Mouse (Mus musculus) effector memory CD4-positive, alpha-beta T cell, adult 5 months (primary cell): ENCODE results near the gene Tmem19. TPM values are rescaled to one million over a fixed set of nuclear protein-coding genes. Genes with fewer than 3 reads are reported as not detected.

Experiments
- polyA plus RNA-seq: library from polyadenylated mRNA; unstranded; fragments of 100-300 nt; shearing (Covaris generic); gene quantifications from one replicate; pipeline ENCODE4 v1.2.1, GENCODE M21; 2017

Tmem19 gene
- polyA plus RNA-seq: 16.5 TPM

DNA sequence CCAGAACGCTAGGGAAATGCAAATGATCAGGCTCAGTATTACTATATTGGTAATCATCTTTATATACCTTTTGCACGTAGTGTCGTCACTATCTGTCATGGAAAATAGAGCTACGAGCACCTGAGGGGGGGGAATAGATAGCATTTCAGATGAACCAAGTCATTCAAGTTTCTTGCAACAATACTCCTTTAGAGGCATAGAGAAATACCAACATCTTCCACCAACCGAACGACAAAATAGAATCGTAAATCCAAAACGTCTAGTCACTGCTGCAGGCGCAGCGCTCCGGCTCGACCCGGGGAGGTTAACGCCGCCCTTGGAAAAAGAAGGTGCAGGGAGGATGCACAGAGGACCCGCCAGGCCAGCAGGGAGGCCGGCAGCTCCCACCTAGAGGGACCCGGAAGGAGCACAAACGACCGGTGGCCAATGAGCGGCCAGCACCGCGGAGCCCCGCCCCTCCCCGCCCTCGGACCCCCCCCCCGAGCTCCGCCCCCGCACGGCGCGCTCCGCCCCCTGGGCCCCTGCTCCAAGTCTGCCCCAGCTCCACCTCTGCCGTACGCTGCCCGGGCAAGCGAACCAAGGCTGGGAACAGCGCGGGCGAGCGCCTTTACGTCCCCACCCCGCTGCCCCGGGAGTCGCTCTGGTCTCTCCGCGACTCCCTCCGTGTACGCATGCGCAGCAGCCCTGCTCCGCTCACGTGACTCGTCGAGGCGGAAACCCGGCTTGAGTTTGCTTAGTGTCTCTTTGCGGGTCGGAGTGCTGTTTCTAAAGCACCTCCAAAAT is at the start of gene Tmem19:
TSS of gene Tmem19 (minus strand) at position 662 of the 783 bp plus-strand sequence.

DNA sequence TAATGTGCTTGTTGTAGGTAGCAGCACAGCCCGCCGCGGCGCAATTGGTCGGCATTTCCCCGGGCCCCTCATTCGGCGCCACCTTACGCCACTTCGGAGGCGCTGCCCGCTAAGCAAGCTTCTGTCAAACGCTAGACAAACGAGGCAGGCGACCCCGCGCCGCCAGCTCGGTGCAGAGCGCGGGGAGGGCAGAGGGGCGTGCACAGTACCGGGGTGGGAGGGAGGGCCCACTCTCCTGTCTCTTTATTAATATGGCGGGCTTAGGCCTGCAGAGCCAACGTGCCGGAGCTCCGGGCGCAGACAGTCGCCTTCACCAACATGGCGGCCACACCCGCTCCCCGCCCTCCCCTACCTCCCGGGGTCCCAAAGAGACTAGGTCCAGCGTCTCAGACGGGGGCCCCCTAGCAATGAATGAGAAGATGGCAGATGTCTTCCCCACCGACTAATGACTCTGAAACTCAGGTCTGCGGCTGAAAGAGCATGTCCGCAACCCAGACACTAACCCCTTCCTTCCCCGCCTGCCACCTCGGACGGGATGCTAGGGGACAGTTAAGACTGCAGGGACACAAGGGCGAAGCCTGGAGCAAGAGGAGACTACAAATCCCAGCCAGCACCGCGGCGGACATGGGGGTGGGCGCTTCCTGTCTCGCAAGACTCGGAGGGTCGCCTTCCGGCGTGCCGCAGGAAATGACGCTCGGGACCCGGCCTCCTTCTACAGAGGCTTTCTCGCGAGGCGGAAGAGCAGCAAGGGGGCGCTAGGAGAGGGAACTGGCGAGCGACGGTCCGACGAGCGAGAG is 22.1 kb upstream of the Tmem19 start, which contains the start of the genes Thap2 and Zfc3h1:
TSS of gene Thap2 (minus strand) at position 223 of the 797 bp plus-strand sequence.
TSS of gene Zfc3h1 (plus strand) at position 739 of the 797 bp plus-strand sequence.

DNA sequence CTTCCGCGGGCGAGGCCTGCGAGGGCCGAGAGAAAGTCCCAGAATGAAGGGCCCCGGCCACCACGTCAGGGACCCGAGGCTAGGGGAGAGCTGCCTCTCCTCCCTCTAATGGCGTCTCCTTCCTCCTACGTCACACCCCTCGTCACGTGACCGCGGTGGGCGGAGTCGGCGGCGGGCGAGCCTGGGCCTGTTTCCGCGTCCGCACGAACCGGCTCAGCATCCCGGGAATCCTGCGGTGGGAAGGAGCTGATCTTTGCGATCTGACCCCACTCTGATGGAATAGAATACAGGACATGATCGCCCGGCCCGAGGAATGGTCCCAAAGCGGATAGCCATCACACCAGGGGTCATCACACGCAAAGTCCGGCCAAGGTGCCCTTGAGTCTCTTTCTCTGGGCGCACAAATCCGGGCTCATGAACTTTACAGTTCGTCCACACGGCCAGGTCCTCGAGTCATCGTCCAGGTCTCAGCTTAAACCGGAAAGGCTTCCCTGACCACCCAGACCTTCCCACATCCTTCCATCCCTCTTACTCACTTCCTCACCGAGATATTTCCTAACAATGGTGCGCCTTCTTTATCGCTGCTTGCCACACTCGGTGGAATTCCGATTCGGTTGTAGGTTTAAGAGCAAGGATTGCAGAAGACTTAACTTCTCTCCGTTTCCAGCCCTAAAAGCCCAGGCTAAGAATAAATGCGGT is 46.7 kb downstream of the Tmem19 start, which contains the start of gene Rab21:
TSS of gene Rab21 (minus strand) at position 122 of the 699 bp plus-strand sequence.

Other genes with a start within 250 kb of the Tmem19 start
- gene Tph2, start 177.5 kb downstream of the Tmem19 start, polyA plus RNA-seq: not detected
- gene Tbc1d15, start 111.0 kb downstream of the Tmem19 start, polyA plus RNA-seq: 175 TPM
- 74.8 TPM for gene Rab21, start 46.9 kb downstream of the Tmem19 start, polyA plus RNA-seq
- gene Thap2, start 21.9 kb upstream of the Tmem19 start, polyA plus RNA-seq: 5.7 TPM
- gene Zfc3h1, start 22.5 kb upstream of the Tmem19 start, polyA plus RNA-seq: 23.8 TPM
- gene A930009A15Rik, start 207.5 kb upstream of the Tmem19 start, polyA plus RNA-seq: not detected
- 0.20 TPM for gene Lgr5, start 225.3 kb upstream of the Tmem19 start, polyA plus RNA-seq